Mouse (Mus musculus) CH12.LX (cell line): ENCODE data around the gene Scyl3. TPM values are rescaled to one million over a fixed set of nuclear protein-coding genes. Genes with fewer than 3 reads are reported as not detected.

Source experiments
- DNase-seq: peaks from one replicate; pipeline ENCODE4 v3.0.0-alpha.2; 2013; ENCODE audit errors: extremely low read depth
- H3K27ac ChIP-seq: 2 replicates; pipeline ENCODE4 v1.5.1; 2012; ENCODE audit warnings: low read depth, mild to moderate bottlenecking, control low read depth, moderate library complexity; ENCODE audit not compliant: insufficient read depth
- H3K27me3 ChIP-seq: replicated peaks from 2 replicates; pipeline ENCODE3; 2012; ENCODE audit warnings: inconsistent platforms
- H3K36me3 ChIP-seq, 2 experiments: replicated peaks in 1 of 2; 2 replicates each; pipeline versions ENCODE3 to v1.6.1; 2012; ENCODE audit warnings: inconsistent platforms in 1 of 2, low read length in 1 of 2, mild to moderate bottlenecking in 1 of 2, mixed read lengths in 1 of 2, moderate library complexity in 1 of 2; ENCODE audit not compliant: control insufficient read depth in 1 of 2, insufficient read depth in 1 of 2
- H3K4me1 ChIP-seq, 2 experiments: 2 replicates each; pipeline ENCODE4 v1.6.1; 2012; ENCODE audit warnings: inconsistent platforms in 1 of 2, moderate library complexity in 1 of 2; ENCODE audit not compliant: insufficient read depth in 2 of 2, control insufficient read depth in 1 of 2
- H3K4me2 ChIP-seq: 2 replicates; pipeline ENCODE4 v1.6.1; 2012; ENCODE audit warnings: low read depth, mild to moderate bottlenecking, control low read depth; ENCODE audit not compliant: poor library complexity, insufficient read depth, severe bottlenecking
- H3K4me3 ChIP-seq, 3 experiments: fragments of 150-350 bp in 1 of 3; sonication (generic) in 1 of 3; replicated peaks in 1 of 3; 2 replicates each; pipeline versions ENCODE3 to v1.5.1; 2011 to 2012; ENCODE audit warnings: low read depth in 2 of 3, low read length in 2 of 3, mild to moderate bottlenecking in 2 of 3, moderate library complexity in 2 of 3, control low read depth in 1 of 3, improper control_type of control experiment in 1 of 3, inconsistent platforms in 1 of 3, mixed read lengths in 1 of 3; ENCODE audit not compliant: poor library complexity in 1 of 3
- H3K79me2 ChIP-seq: replicated peaks from 2 replicates; pipeline ENCODE4 v1.6.1; 2012; ENCODE audit warnings: mild to moderate bottlenecking, moderate library complexity; ENCODE audit not compliant: control insufficient read depth, poor library complexity, insufficient read depth, severe bottlenecking; ENCODE audit errors: extremely low read depth
- H3K9ac ChIP-seq: 2 replicates; pipeline ENCODE4 v1.6.1; 2012; ENCODE audit warnings: low read depth, mild to moderate bottlenecking, control low read depth, moderate library complexity; ENCODE audit not compliant: insufficient read depth
- H3K9me3 ChIP-seq: replicated peaks from 2 replicates; pipeline ENCODE3; 2012; ENCODE audit warnings: low read length, inconsistent platforms, mixed read lengths
- BHLHE40 ChIP-seq: IDR thresholded peaks from 2 replicates; pipeline ENCODE4 v1.6.1; 2011; ENCODE audit warnings: mild to moderate bottlenecking, low read depth, low read length, improper control_type of control experiment
- CHD1 ChIP-seq: IDR thresholded peaks from 2 replicates; pipeline ENCODE4 v1.6.1; 2012; ENCODE audit warnings: low read depth, low read length, improper control_type of control experiment, inconsistent platforms
- CTCF ChIP-seq, 2 experiments: IDR thresholded peaks in 1 of 2; conservative IDR thresholded peaks in 1 of 2; 2 replicates each; pipeline ENCODE4 v1.5.1; 2011 to 2012; ENCODE audit warnings: low read depth in 2 of 2, low read length in 2 of 2, improper control_type of control experiment in 1 of 2, inconsistent platforms in 1 of 2, mild to moderate bottlenecking in 1 of 2, moderate library complexity in 1 of 2
- E2F4 ChIP-seq: IDR thresholded peaks from 2 replicates; pipeline ENCODE4 v1.6.1; 2011; ENCODE audit warnings: low read depth, low read length, improper control_type of control experiment; ENCODE audit not compliant: insufficient replicate concordance
- HCFC1 ChIP-seq: IDR thresholded peaks from 2 replicates; pipeline ENCODE4 v1.6.1; 2012; ENCODE audit warnings: low read depth, mild to moderate bottlenecking, inconsistent platforms, low read length, improper control_type of control experiment
- IRF4 ChIP-seq: IDR thresholded peaks from 2 replicates; pipeline ENCODE4 v1.6.1; 2014; ENCODE audit warnings: low read depth, mild to moderate bottlenecking, inconsistent platforms, low read length, improper control_type of control experiment
- JUN ChIP-seq: IDR thresholded peaks from 2 replicates; pipeline ENCODE4 v1.6.1; 2011; ENCODE audit warnings: low read depth, mild to moderate bottlenecking, low read length, improper control_type of control experiment, moderate library complexity; ENCODE audit not compliant: insufficient read depth
- JUND ChIP-seq: conservative IDR thresholded peaks from 2 replicates; pipeline ENCODE4 v1.6.1; 2011; ENCODE audit warnings: low read depth, low read length, improper control_type of control experiment
- KAT2A ChIP-seq: IDR thresholded peaks from 2 replicates; pipeline ENCODE4 v1.6.1; 2012; ENCODE audit warnings: low read length, improper control_type of control experiment, inconsistent platforms; ENCODE audit not compliant: insufficient replicate concordance
- MAFK ChIP-seq: IDR thresholded peaks from 2 replicates; pipeline ENCODE4 v1.6.1; 2011; ENCODE audit warnings: low read length, improper control_type of control experiment; ENCODE audit not compliant: insufficient replicate concordance
- MAX ChIP-seq: IDR thresholded peaks from 2 replicates; pipeline ENCODE4 v1.6.1; 2011; ENCODE audit warnings: low read length, improper control_type of control experiment
- MAZ ChIP-seq: IDR thresholded peaks from 2 replicates; pipeline ENCODE4 v1.6.1; 2012; ENCODE audit warnings: low read depth, mild to moderate bottlenecking, inconsistent platforms, low read length, improper control_type of control experiment, moderate library complexity
- MXI1 ChIP-seq: IDR thresholded peaks from 2 replicates; pipeline ENCODE4 v1.6.1; 2011; ENCODE audit warnings: mild to moderate bottlenecking, low read depth, low read length, improper control_type of control experiment
- MYC ChIP-seq: IDR thresholded peaks from 2 replicates; pipeline ENCODE4 v1.6.1; 2011; ENCODE audit warnings: low read depth, mild to moderate bottlenecking, improper control_type of control experiment, low read length
- NELFE ChIP-seq: IDR thresholded peaks from 2 replicates; pipeline ENCODE4 v1.6.1; 2011; ENCODE audit warnings: low read depth, low read length, improper control_type of control experiment
- NRF1 ChIP-seq: IDR thresholded peaks from 2 replicates; pipeline ENCODE4 v1.6.1; 2014; ENCODE audit warnings: low read depth, mild to moderate bottlenecking, inconsistent platforms, low read length, improper control_type of control experiment, moderate library complexity
- PAX5 ChIP-seq: IDR thresholded peaks from 2 replicates; pipeline ENCODE4 v1.6.1; 2012; ENCODE audit warnings: low read length, inconsistent platforms, mixed read lengths
- POLR2A ChIP-seq: IDR thresholded peaks from 2 replicates; pipeline ENCODE4 v1.6.1; 2011; ENCODE audit warnings: low read depth, mild to moderate bottlenecking, improper control_type of control experiment, low read length
- RAD21 ChIP-seq: IDR thresholded peaks from 2 replicates; pipeline ENCODE4 v1.6.1; 2011; ENCODE audit warnings: low read depth, mild to moderate bottlenecking, low read length, improper control_type of control experiment, moderate library complexity
- SIN3A ChIP-seq: IDR thresholded peaks from 2 replicates; pipeline ENCODE4 v1.6.1; 2012; ENCODE audit warnings: low read length, improper control_type of control experiment, inconsistent platforms
- SMC3 ChIP-seq: IDR thresholded peaks from 2 replicates; pipeline ENCODE4 v1.6.1; 2011; ENCODE audit warnings: low read depth, low read length, improper control_type of control experiment
- USF2 ChIP-seq: conservative IDR thresholded peaks from 2 replicates; pipeline ENCODE4 v1.6.1; 2011; ENCODE audit warnings: low read depth, low read length, improper control_type of control experiment
- ZC3H11A ChIP-seq: IDR thresholded peaks from 2 replicates; pipeline ENCODE4 v1.6.1; 2012; ENCODE audit warnings: low read depth, mild to moderate bottlenecking, inconsistent platforms, low read length, improper control_type of control experiment
- ZMIZ1 ChIP-seq: IDR thresholded peaks from 2 replicates; pipeline ENCODE4 v1.6.1; 2012; ENCODE audit warnings: low read depth, mild to moderate bottlenecking, inconsistent platforms, low read length, improper control_type of control experiment
- ZNF384 ChIP-seq: IDR thresholded peaks from 2 replicates; pipeline ENCODE4 v1.6.1; 2012; ENCODE audit warnings: low read depth, low read length, improper control_type of control experiment, inconsistent platforms
- dilution Hi-C: fragments of 300-500 bp; cut with MboI; formaldehyde crosslinking; loops from 2 replicates; pipeline ENCODE4 v1.14.3; 2020; ENCODE audit warnings: low sequenced_read_pairs; ENCODE audit not compliant: extremely low pct_unique_long_range_greater_than_20kb, extremely low pct_ligation_motif_present
- in situ Hi-C: fragments of 300-500 bp; cut with MboI; formaldehyde crosslinking; loops from 3 replicates; pipeline ENCODE4 v1.14.3; 2019; ENCODE audit warnings: low sequenced_read_pairs, low pct_ligation_motif_present, low pct_unique_long_range_greater_than_20kb, mixed read lengths
- polyA plus RNA-seq: library from polyadenylated mRNA; unstranded; fragments of >175 nt; gene quantifications from 2 replicates; pipeline ENCODE4 v1.2.1, GENCODE M21; 2012; ENCODE audit warnings: low read depth; ENCODE audit not compliant: insufficient read length
- total RNA-seq, 2 experiments: library from RNA; depleted of rRNA; stranded (reverse); fragments of 300-350 nt in 1 of 2; fragments of >200 nt in 1 of 2; gene quantifications; 2 replicates each; pipeline ENCODE4 v1.2.3; 2012 to 2014

The Scyl3 gene
- total and polyA plus RNA-seq, 3 experiments, result 11.9 to 22.2 (median 16.1) TPM

DNA sequence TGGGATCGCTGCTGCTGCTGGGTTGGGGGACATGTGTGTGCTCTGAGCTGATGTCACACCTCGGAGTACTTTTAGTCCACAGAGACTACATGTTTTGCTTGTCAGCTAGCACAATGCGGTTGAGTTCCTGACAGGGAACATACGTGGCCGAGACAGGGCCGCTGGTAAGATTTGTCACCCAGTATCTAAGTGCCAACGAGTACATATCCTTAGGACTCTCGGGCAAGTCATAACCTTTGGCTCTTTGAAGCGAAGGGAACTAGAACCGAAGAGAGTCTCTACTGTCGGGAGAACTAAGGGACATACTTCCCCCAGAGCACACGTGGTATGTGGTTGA, 1.5 kb downstream of the Scyl3 start (continued):
- TF ChIP-seq CTCF (conservative IDR thresholded peaks at IDR 0.05 in 1 of 2, IDR thresholded peaks at IDR 0.05 in 1 of 2; ENCODE audit: low read depth in 2 of 2, low read length in 2 of 2), result no peak
- no peak for TF ChIP-seq CHD1
- TF ChIP-seq JUN, result no peak
- TF ChIP-seq NELFE, result no peak
- no peak for TF ChIP-seq MAFK
- TF ChIP-seq POLR2A, result no peak
- no peak for TF ChIP-seq JUND
- no peak for TF ChIP-seq SMC3
- no peak for TF ChIP-seq RAD21
- TF ChIP-seq BHLHE40, result no peak
- TF ChIP-seq NRF1, result no peak
- no peak for TF ChIP-seq PAX5

DNA sequence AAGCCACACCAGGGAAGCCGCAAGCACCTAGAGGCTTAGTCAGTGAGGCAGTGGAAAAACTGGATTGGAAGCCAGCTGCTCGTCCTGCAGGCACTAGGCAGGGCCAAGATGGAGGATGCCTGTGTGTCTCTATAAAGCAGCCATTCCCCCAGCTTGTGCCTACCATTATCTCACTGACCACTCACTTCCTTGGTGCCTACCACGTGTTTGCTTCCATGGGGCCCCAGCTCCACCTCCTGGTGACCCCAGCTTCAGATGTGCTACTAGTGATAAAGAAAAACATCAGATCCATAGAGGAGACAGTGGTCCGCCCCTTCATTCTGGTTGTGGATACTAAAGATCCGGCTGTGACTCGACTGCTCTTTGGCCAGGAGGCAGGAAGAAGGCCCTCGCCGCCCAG, 2.9 kb downstream of the Scyl3 start:
- peak; percentile 13 for DNase-seq
- Histone ChIP-seq H3K4me2 (no peak overlapping the region), H3K79me2 (peaks cover 31% of the 10 kb centered on the region), H3K9me3 (no peaks in the 10 kb centered on the region), H3K27me3 (no peaks in the 10 kb centered on the region), H3K4me1 (peaks cover 11 to 25% of the 10 kb centered on the region in 2 experiments), H3K9ac (peak overlapping the region; percentile 13; the same call in 1 of the 2 replicates), H3K4me3 (peak overlapping the region in 1 of 3 experiments; percentile 92), H3K27ac (no peak overlapping the region), H3K36me3 (peaks cover 26 to 45% of the 10 kb centered on the region in 2 experiments)
- dilution Hi-C loops (no loop called here), in situ Hi-C loops (no loop called here)
- TF ChIP-seq PAX5 (no peak), ZMIZ1 (no peak), ZC3H11A (no peak), MAX (peak; percentile 37; the same call in 1 of the 2 replicates), MXI1 (no peak), USF2 (no peak), RAD21 (no peak), ZNF384 (no peak), SIN3A (peak; percentile 29; the same call in 1 of the 2 replicates), MYC (no peak), IRF4 (no peak), E2F4 (no peak)

DNA sequence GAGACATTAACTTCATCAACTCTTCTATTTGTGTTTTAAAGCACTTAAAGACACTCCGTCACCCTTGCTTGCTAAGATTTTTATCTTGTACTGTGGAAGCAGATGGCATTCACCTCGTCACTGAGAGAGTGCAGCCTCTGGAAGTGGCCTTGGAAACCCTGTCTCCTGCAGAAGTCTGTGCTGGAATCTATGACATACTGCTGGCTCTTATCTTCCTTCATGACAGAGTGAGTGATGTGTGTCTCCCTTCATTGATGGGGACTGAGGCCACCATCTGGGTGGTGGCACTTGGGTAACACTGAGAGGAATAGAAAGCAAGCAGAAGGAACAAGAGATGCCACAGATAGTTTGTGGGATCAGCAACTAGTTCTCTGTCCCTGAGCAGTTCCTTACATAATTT, 5.7 kb downstream of the Scyl3 start:
- DNase-seq, result no peak
- Histone ChIP-seq H3K9me3 (no peaks in the 10 kb centered on the region), H3K4me2 (no peak overlapping the region), H3K4me1 (peaks cover 7 to 15% of the 10 kb centered on the region in 2 experiments), H3K27ac (no peak overlapping the region)
- TF ChIP-seq PAX5 (no peak), MAFK (no peak), ZMIZ1 (no peak), HCFC1 (no peak), KAT2A (no peak), MAZ (no peak), MAX (no peak), JUND (no peak), RAD21 (no peak), USF2 (no peak)
- TF ChIP-seq, all 38 proteins: peak for 0
- Histone ChIP-seq H3K27me3 (no peaks in the 10 kb centered on the region), H3K9ac (no peak overlapping the region), H3K79me2 (peaks cover 31% of the 10 kb centered on the region), H3K36me3 (peaks cover 44 to 69% of the 10 kb centered on the region in 2 experiments), H3K4me3 (no peak overlapping the region)
- dilution Hi-C loops (no loop called here), in situ Hi-C loops (no loop called here)
